Mouse (Mus musculus) liver, embryonic 11.5 days (tissue): ENCODE data around the gene Gale. TPM values are rescaled to one million over a fixed set of nuclear protein-coding genes. Genes with fewer than 3 reads are reported as not detected.

Experiments
- ATAC-seq: fragments of 200-750 bp; cut with Nextera tagmentation; replicated peaks from 2 replicates; pipeline ENCODE4 v1.8.0; 2017; ENCODE audit warnings: moderate number of reproducible peaks, mild to moderate bottlenecking, moderate TSS enrichment, moderate library complexity; ENCODE audit not compliant: low FRiP score
- DNase-seq: peaks from one replicate; pipeline ENCODE4 v3.0.0-alpha.2; 2017; ENCODE audit warnings: low spot score
- H3K27ac ChIP-seq: fragments of 300-500 bp; sonication (generic); 2 replicates; pipeline ENCODE4 v1.5.1; 2014; ENCODE audit warnings: mild to moderate bottlenecking, low read depth, low read length, control low read depth
- H3K27me3 ChIP-seq: fragments of 300-500 bp; sonication (generic); replicated peaks from 2 replicates; pipeline ENCODE4 v1.6.1; 2014; ENCODE audit warnings: low read length, mixed read lengths; ENCODE audit not compliant: control insufficient read depth, insufficient read depth
- H3K36me3 ChIP-seq: fragments of 300-500 bp; sonication (generic); 2 replicates; pipeline ENCODE4 v1.6.1; 2014; ENCODE audit warnings: mild to moderate bottlenecking, low read length, moderate library complexity, mixed read lengths; ENCODE audit not compliant: control insufficient read depth, insufficient read depth
- H3K4me1 ChIP-seq: fragments of 300-500 bp; sonication (generic); replicated peaks from 2 replicates; pipeline ENCODE4 v1.6.1; 2014; ENCODE audit warnings: low read length, mixed read lengths; ENCODE audit not compliant: control insufficient read depth, insufficient read depth
- H3K4me2 ChIP-seq: fragments of 300-500 bp; sonication (generic); 2 replicates; pipeline ENCODE4 v1.6.1; 2014; ENCODE audit warnings: mild to moderate bottlenecking, control low read depth, moderate library complexity
- H3K4me3 ChIP-seq: fragments of 300-500 bp; sonication (generic); 2 replicates; pipeline ENCODE4 v1.5.1; 2014; ENCODE audit warnings: low read depth, low read length, control low read depth
- H3K9ac ChIP-seq: fragments of 300-500 bp; sonication (generic); 2 replicates; pipeline ENCODE4 v1.6.1; 2014; ENCODE audit warnings: low read depth, low read length, control low read depth
- H3K9me3 ChIP-seq: fragments of 300-500 bp; sonication (generic); 2 replicates; pipeline ENCODE4 v1.6.1; 2016; ENCODE audit warnings: low read length, inconsistent platforms, mixed read lengths; ENCODE audit not compliant: control insufficient read depth
- WGBS: fragments of 180-500 bp; shearing (Covaris S2); extraction: QIAGEN DNeasy Blood & Tissue Kit; methylation state at CpG from one replicate; pipeline ENCODE4 v1.1.7; 2014; 5-methylcytosine and 5-hydroxymethylcytosine counted together
- polyA plus RNA-seq: library from polyadenylated mRNA; unstranded; fragments of >200 nt; fragmentation: Nextera tagmentation; extraction: Ambion mirVana; gene quantifications from 2 replicates; pipeline ENCODE4 v1.2.1, GENCODE M21; 2014

Gale gene
- polyA plus RNA-seq, 1 experiment from 2014 or later: 49.8 TPM

DNA sequence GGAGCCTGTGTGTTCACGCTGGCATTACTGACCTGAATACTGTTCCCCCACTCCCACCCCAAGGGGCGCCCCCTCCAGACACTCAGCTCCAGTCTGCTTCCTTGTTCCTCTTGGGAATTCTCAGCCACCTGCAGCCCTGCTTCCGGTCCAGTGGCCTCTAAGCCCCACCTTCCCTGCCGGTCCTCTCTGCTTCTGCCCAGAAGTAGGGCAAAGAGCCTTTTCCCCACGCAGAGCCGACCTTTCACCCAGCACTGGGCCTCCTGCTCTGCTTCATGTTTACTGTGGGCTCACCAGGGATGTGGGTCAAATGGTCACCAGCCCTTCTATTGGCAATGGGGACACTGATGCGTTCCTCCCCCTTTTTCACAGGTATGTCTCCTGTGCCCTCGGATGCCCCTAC is 5.2 kb upstream of the Gale start:
- WGBS: 68% methylated on average over 8 of the region's 8 CpGs
- Histone ChIP-seq H3K9me3 (no peaks in the 10 kb centered on the region), H3K36me3 (peaks cover 16% of the 10 kb centered on the region; the same call in 1 of the 2 replicates), H3K27ac (peak overlapping the region; percentile 32; the same call in 1 of the 2 replicates), H3K4me3 (0 out of 2 replicates have a peak overlapping the region, but pooled peaks have one; percentile 6), H3K27me3 (no peaks in the 10 kb centered on the region), H3K9ac (no peak overlapping the region), H3K4me2 (peak overlapping the region; percentile 30; the same call in 1 of the 2 replicates), H3K4me1 (peaks cover 7% of the 10 kb centered on the region; the same call in 1 of the 2 replicates)
- DNase-seq (no peak), ATAC-seq (no peak)

DNA sequence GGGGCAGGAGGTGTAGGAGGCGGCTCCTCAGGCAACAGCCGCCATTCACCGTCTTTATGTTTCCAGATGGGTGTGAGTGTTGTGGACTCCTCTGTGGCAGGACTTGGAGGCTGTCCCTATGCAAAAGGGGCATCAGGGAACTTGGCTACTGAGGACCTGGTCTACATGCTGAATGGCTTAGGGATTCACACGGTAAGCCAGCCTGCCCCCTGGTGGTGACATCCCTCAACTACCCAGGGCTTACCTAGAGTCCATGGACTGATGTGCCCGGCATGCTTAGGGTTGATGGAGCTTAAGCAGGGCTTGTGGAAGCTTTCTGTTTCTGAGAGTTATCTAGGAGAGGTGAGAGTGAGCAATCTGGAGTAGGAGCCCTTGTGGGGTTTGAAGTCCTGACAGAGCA is 2.8 kb upstream of the Gale start:
- Histone ChIP-seq H3K4me3 (no peak overlapping the region), H3K9me3 (no peaks in the 10 kb centered on the region), H3K9ac (peak overlapping the region; percentile 34; the same call in 1 of the 2 replicates), H3K4me1 (peaks cover 17% of the 10 kb centered on the region), H3K4me2 (no peak overlapping the region), H3K27me3 (no peaks in the 10 kb centered on the region), H3K27ac (no peak overlapping the region), H3K36me3 (peaks cover 15% of the 10 kb centered on the region; the same call in 1 of the 2 replicates)
- WGBS: 31% methylated on average over 5 of the region's 5 CpGs
- peak; percentile 77 for DNase-seq
- 0 out of 2 replicates have a peak, but pooled peaks have one; percentile 32 for ATAC-seq

DNA sequence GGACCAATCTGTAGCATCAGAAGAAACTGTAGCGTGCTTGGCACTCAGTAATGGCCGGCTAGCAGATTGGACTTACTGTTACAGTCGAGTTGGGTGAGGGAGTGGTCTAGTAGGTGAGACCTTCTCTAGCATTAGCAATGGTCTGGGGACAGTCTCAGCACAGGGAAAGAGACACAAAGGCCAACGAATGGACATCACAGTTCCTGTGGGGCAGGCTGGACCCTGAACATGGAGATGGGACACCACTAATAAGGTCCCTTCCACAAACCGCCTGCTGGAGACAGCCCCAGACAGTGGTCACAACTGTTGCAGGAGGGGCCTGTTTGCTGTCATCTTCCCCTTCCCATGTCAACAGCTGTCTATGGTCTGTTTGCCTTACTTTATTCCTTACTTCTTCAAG is 1.8 kb upstream of the Gale start:
- H3K36me3 ChIP-seq: peaks cover 10% of the 10 kb centered on the region; the same call in 1 of the 2 replicates
- H3K27ac ChIP-seq: no peak overlapping the region
- H3K9ac ChIP-seq: no peak overlapping the region
- 83% methylated on average over 5 of the region's 5 CpGs for WGBS
- ATAC-seq (no peak), DNase-seq (no peak)
- no peaks in the 10 kb centered on the region for H3K27me3 ChIP-seq
- H3K4me1 ChIP-seq: peaks cover 17% of the 10 kb centered on the region
- H3K9me3 ChIP-seq: no peaks in the 10 kb centered on the region
- H3K4me2 ChIP-seq: no peak overlapping the region
- H3K4me3 ChIP-seq: no peak overlapping the region

DNA sequence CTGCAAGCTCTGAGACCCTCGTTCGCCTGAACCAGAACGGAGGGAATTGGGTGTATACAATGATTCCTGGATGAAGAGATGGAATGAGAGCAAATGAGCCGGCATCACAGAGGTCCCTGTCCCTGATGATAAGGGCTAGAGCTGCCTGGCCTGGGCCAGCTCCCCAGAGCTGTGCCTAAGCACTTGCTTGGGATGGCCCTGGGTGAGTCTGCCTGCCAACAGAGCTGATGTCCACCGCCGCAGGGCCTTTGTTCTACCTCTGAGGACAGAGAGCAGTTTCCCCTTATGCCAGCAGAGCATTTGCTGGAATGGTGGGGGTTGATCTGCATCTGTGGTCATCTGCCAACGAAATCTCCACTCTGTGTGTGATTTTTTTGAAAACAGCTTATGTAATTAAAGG is 1.3 kb upstream of the Gale start:
- ATAC-seq: no peak
- Histone ChIP-seq H3K4me3 (no peak overlapping the region), H3K9me3 (no peaks in the 10 kb centered on the region), H3K27ac (no peak overlapping the region; the same call in 1 of the 2 replicates), H3K4me2 (no peak overlapping the region; the same call in 1 of the 2 replicates), H3K36me3 (peaks cover 10% of the 10 kb centered on the region; the same call in 1 of the 2 replicates), H3K9ac (no peak overlapping the region), H3K27me3 (no peaks in the 10 kb centered on the region), H3K4me1 (peaks cover 17% of the 10 kb centered on the region)
- no peak for DNase-seq
- 85% methylated on average over 7 of the region's 7 CpGs for WGBS

DNA sequence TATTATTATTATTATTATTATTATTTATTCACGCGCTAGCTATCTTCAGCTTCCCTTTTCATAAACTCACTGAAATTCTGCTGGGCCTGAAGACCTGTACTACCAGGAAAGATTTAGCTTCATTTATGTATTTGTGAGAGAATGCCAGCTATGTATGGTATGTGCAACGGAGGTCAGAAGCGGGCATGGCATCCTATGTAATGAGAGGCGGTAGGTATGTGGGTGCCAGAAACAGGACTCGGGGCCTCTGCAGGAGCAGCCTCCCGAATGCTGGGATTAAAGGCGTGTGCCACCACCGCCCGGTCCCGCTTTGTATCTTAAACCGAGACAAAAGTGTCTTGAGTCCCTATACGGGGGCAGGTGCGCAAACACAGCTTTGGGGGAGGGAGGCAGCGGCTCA is 581 bp upstream of the Gale start:
- Histone ChIP-seq H3K9me3 (no peaks in the 10 kb centered on the region), H3K4me2 (peak overlapping the region; percentile 99), H3K4me1 (peaks cover 17% of the 10 kb centered on the region), H3K9ac (peak overlapping the region; percentile 77), H3K4me3 (peak overlapping the region; percentile 84), H3K36me3 (peaks cover 16% of the 10 kb centered on the region; the same call in 1 of the 2 replicates), H3K27ac (peak overlapping the region; percentile 78), H3K27me3 (no peaks in the 10 kb centered on the region)
- WGBS: 7% methylated on average over 15 of the region's 15 CpGs
- ATAC-seq (peak; percentile 13; the same call in 1 of the 2 replicates), DNase-seq (no peak)

DNA sequence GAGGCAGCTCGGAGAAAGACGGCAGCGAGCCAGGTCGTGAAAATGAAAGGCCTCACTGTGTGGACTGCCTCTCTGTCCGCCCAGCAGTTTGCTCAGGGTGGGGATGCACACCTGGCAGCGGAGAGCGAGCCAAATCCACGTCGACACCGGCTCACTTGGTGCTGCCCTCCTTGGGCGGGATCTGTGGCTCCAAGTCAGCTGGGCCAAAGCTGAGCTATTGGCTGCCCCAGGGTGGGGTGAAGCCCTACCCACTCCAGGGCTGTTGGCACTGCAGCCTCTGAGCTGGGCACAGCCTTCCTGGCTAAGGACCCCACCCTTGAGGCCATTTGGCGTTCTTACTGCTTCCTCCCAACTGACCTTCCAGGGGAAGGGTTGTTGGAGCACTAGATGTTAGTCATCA is 899 bp downstream of the Gale start:
- Histone ChIP-seq H3K9me3 (no peaks in the 10 kb centered on the region), H3K4me2 (peak overlapping the region; percentile 99), H3K27ac (no peak overlapping the region), H3K9ac (peak overlapping the region; percentile 77), H3K4me3 (peak overlapping the region; percentile 84), H3K36me3 (peaks cover 23% of the 10 kb centered on the region; the same call in 1 of the 2 replicates), H3K27me3 (no peaks in the 10 kb centered on the region), H3K4me1 (peaks cover 20% of the 10 kb centered on the region)
- ATAC-seq (no peak), DNase-seq (no peak)
- 9% methylated on average over 12 of the region's 12 CpGs for WGBS

DNA sequence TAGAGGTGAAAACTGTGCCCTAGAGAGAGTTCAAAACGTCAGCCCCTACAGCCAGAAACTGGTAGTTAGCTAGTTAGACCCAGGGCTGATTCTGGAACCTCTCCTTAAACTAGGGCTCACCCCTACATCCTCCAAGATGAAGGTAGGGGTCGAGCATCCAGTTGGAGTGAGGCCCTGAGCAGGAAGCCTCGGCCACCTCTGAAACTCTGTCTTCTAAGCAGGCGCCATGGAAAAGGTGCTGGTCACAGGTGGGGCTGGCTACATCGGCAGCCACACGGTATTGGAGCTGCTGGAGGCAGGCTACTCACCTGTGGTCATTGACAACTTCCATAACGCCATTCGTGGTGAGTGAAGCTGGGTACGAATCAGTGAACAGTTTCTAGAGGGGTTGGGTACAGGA is 1.6 kb downstream of the Gale start:
- Histone ChIP-seq H3K27ac (no peak overlapping the region), H3K27me3 (no peaks in the 10 kb centered on the region), H3K9ac (no peak overlapping the region), H3K4me2 (peak overlapping the region; percentile 99), H3K4me1 (peaks cover 20% of the 10 kb centered on the region), H3K36me3 (peaks cover 22% of the 10 kb centered on the region; the same call in 1 of the 2 replicates), H3K9me3 (no peaks in the 10 kb centered on the region), H3K4me3 (no peak overlapping the region; the same call in 1 of the 2 replicates)
- ATAC-seq (no peak), DNase-seq (no peak)
- WGBS: 83% methylated on average over 9 of the region's 9 CpGs

DNA sequence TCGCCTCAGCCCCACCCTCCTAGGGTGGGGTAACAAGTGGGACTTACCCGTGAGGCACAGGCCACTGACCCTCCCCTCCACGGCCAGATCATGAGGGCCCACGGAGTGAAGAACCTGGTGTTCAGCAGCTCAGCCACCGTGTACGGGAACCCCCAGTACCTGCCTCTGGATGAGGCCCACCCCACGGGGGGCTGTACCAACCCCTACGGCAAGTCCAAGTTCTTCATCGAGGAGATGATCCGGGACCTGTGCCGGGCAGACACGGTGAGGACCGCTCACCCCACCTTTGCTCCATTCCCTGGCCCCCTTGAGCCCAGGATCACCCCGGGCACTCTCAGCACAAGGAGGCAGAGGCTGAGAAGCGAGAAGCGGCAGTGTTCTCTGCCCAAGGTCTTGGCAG is 2.8 kb downstream of the Gale start:
- Histone ChIP-seq H3K9me3 (no peaks in the 10 kb centered on the region), H3K27ac (no peak overlapping the region), H3K36me3 (peaks cover 20% of the 10 kb centered on the region; the same call in 1 of the 2 replicates), H3K4me2 (no peak overlapping the region), H3K27me3 (no peaks in the 10 kb centered on the region), H3K9ac (0 out of 2 replicates have a peak overlapping the region, but pooled peaks have one; percentile 8), H3K4me3 (no peak overlapping the region), H3K4me1 (peaks cover 23% of the 10 kb centered on the region)
- DNase-seq (no peak), ATAC-seq (no peak)
- 91% methylated on average over 16 of the region's 16 CpGs for WGBS
